Mouse (Mus musculus) gastrocnemius, adult 8-10 months (tissue): ENCODE measurements around the gene Igf2bp1. TPM values are rescaled to one million over a fixed set of nuclear protein-coding genes. Genes with fewer than 3 reads are reported as not detected.

Experiments used
- microRNA-seq: library from miRNA; unstranded; fragments of <30 nt; microRNA quantifications from one replicate; pipeline ENCODE4 v1.2.0, GENCODE M21; 2022
- total RNA-seq, 4 experiments: library from RNA; stranded (reverse); gene quantifications; 2 replicates each; pipeline ENCODE4 v1.2.4; 2022

The Igf2bp1 gene
- total RNA-seq, 4 experiments from 2014 or later, result not detected

Small RNAs within 50 kb of the gene (microRNA-seq; reads per million reads assigned to microRNA genes)
- not detected for gene Mir3063

Other genes with a start within 250 kb of the Igf2bp1 start
- gene Phospho1, start 181.4 kb downstream of the Igf2bp1 start, total RNA-seq, result 100 to 1,000 TPM; 341 to 419 (median 369) TPM
- gene Gngt2, start 168.7 kb downstream of the Igf2bp1 start, total RNA-seq, result 1 to 10 TPM; 2.3 to 4.0 (median 2.8) TPM
- gene Abi3, start 163.5 kb downstream of the Igf2bp1 start, total RNA-seq, result 1 to 10 TPM in 3 of 4 experiments, under 1 TPM in 1; 0.77 to 2.2 (median 1.5) TPM
- not detected for gene B4galnt2, start 91.0 kb downstream of the Igf2bp1 start, total RNA-seq
- not detected for gene Gip, start 18.6 kb upstream of the Igf2bp1 start, total RNA-seq
- gene Snf8, start 28.9 kb upstream of the Igf2bp1 start, total RNA-seq, result 10 to 100 TPM; 30.5 to 36.9 (median 31.6) TPM
- gene Ube2z, start 59.4 kb upstream of the Igf2bp1 start, total RNA-seq, result 10 to 100 TPM; 15.0 to 17.9 (median 16.3) TPM
- 1,000 to 10,000 TPM; 1,235 to 1,416 (median 1,336) TPM for gene Atp5g1, start 69.7 kb upstream of the Igf2bp1 start, total RNA-seq
- gene Calcoco2, start 106.0 kb upstream of the Igf2bp1 start, total RNA-seq, result not detected
- not detected for gene Ttll6, start 127.8 kb upstream of the Igf2bp1 start, total RNA-seq
- not detected for gene Hoxb13, start 188.4 kb upstream of the Igf2bp1 start, total RNA-seq